Mouse (Mus musculus) olfactory bulb, adult 2 months (tissue): ENCODE measurements around the gene Prss57.

Experiments used
- CTCF ChIP-seq: fragments of 200-500 bp; IDR thresholded peaks from 2 replicates; pipeline ENCODE4 v1.5.1; 2012; ENCODE audit warnings: low read depth, mild to moderate bottlenecking, low read length, moderate library complexity; ENCODE audit not compliant: insufficient read depth
- POLR2A ChIP-seq: fragments of 200-500 bp; IDR thresholded peaks from 2 replicates; pipeline ENCODE4 v1.6.1; 2012; ENCODE audit warnings: mild to moderate bottlenecking, low read depth, low read length, moderate library complexity; ENCODE audit not compliant: insufficient read depth

DNA sequence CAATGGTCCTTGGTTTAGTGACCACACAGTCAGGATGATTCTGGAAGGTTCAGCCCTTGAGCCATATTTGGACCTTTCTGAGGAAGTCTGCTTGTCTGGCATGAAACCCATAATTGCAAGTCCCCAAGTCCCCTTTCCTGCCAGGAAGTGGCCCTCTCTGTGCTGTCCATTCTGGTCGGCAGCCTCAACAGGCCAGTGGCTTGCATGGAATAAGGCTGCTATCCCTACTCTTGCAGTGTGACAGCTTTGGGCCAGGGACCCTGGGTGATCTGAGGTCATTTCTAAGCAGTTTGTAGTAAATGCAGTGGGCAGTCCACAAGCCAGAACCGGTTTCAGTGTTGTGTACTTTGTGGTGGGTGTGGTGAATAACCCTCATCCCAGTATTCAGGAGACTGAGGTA lies 47.4 kb upstream of the Prss57 start:
- TF ChIP-seq CTCF (no peak), POLR2A (no peak)
